Mouse (Mus musculus) thymus, postnatal 0 days (tissue): ENCODE results near the gene Tlr6. TPM values are rescaled to one million over a fixed set of nuclear protein-coding genes. Genes with fewer than 3 reads are reported as not detected.

Source experiments
- DNase-seq: peaks from one replicate; pipeline ENCODE4 v3.0.0-alpha.2; 2015; ENCODE audit warnings: low spot score
- microRNA counts: library from miRNA; unstranded; fragments of <30 nt; microRNA quantifications from one replicate; lab custom pipeline; 2015
- microRNA-seq: library from miRNA; unstranded; fragments of <30 nt; microRNA quantifications from one replicate; pipeline ENCODE4, GENCODE M21; 2016; ENCODE audit warnings: borderline number of aligned reads
- polyA plus RNA-seq: library from polyadenylated mRNA; unstranded; fragments of >200 nt; fragmentation: Nextera tagmentation; extraction: Ambion mirVana; gene quantifications from 2 replicates; pipeline ENCODE4 v1.2.1, GENCODE M21; 2015

Gene Tlr6
- polyA plus RNA-seq, 1 experiment from 2014 or later = 1.0 TPM

DNA sequence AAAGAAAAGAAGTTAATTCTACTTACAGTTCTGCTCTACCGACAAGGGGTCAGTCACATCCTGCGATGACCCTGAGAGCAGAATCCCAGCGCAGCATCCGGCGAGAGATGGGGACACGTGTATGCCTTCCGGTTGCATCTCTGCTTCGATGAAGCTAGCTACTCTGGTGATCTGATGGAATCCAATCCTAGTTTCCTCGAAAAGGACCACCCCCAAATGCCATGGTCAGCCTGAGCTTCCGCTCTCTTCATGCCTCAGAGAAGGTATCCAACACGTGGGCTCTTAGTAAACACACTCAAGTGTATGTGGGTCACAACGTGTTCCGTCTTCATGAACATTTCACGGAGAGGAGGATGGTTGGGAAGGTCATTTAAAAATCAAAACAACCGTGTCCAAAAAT is 27.1 kb downstream of the Tlr6 start:
- no peak for DNase-seq

DNA sequence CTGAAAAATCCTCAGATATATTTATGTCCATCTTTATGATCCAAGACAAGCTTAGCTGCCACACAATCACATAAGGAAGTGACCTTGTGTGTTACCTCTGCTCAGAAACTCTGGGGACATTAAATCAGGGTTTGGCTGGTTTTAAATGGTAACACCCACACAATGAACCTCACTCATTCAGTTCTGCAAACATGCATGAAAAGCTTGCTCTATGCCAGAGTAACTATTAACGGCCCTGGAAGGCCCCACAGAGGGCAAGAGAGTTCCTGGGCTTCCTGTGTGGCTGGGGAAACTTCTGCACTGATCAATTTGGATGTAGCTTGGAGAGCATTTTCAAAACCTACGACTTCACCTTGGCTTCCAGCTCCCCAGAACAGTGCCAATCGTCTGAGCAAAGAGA is 27.7 kb downstream of the Tlr6 start:
- no peak for DNase-seq

DNA sequence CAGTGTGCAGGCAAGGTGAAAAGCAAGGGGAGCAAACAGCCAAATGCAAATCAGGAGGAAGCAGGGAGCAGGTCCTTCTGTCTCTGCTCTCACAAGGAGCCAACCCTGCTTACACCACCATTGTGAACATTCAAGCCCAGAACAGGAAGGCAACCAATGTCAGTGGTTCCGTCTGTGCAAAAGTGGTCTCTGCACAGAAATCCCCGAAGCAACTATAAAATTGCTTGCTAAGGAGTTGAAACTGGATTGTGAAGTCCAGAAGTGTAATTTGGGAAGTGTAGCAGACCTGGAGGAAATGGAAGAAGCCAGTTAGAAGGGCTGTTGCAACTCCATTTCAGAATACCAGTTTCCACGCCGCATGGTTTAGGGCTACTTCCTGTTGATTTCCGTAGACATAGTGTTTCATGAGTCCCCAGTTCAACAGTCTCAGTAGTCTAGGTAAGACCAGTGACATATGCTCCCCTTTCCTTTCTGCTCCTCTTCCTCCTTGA is 37.0 kb downstream of the Tlr6 start:
- DNase-seq = peak; percentile 9

DNA sequence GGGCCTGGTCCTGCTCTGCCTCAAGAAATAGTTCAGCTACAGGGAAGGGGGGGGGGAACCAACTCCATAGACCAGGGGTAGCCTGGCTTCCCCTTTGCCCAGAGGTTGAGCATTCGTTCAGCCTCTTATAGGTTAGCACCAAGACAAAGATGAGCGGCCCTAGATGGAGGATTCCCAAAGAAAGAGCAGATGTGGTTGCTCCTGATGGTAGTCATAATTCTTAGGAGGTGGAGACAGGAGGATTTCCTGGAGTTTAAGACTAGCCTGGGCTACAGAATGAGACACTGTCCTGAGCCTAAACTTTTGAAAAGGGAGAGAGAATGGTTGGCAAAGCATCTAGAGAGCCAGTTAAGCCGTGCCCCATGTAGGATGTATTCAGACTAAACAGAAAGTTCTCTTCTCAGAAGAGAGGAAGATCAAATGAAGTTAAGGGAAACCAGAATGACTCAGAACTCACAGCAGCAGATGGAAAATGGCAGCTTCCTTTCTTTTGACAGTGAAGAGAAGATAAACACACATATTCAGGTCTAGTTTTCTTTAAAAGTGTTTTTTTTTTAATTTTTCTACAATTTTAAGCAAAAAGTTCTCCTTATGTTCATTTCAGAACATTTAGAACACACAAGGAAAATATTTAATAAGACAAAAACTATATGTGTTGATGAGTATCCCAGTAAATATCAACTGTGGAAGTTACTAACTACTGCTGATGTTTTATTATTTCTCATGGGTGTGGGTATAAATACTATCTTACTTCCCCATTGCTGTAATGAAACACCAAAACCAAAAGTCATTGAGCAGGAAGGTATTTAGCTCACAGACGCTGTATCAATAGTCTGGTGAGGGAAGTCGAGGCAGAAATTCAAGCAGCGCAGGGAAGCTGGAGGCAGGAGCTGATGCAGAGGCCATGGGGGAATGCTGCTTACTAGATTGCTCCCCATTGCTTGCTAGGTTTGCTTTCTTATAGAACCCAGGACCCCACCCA is 41.0 kb downstream of the Tlr6 start:
- DNase-seq = peak; percentile 20

DNA sequence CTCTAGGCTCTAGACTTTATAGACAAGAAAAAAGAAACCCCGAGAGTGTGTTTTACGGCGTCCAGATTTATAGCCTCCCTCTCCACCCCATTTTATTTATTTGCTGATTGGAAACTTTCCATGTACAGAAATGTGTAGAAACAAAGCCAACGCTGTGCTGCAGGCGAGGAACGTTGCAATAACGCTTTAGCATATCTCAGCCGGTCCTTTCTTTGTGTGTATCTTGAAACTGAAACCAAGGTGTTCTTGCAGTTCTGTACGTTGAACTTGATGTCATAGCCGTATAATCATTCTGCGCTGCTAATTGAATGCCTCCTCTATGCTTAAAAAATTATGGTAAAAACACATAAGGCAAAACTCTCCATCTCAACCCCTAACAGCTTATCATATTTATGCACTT is 42.2 kb downstream of the Tlr6 start:
- no peak for DNase-seq

DNA sequence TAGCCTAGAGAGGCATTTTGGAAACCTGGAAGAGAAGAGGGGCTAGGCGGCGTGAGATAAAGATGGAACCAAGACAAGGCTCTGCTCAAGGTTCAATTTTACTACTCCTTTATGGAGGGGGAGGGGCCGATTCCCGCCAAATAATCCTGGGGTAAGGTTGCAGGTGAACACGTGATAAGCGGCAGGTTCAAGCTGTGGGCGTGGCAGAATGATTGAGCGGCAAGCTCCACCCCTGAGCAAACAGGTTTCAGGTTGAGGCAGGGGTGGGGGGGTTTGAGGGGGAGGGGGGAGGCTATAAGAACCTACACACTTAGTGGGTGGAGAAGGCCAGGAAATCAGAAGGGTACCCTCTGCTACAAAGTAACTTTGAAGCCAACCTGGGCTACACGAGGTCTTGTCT is 42.7 kb downstream of the Tlr6 start:
- DNase-seq = no peak

DNA sequence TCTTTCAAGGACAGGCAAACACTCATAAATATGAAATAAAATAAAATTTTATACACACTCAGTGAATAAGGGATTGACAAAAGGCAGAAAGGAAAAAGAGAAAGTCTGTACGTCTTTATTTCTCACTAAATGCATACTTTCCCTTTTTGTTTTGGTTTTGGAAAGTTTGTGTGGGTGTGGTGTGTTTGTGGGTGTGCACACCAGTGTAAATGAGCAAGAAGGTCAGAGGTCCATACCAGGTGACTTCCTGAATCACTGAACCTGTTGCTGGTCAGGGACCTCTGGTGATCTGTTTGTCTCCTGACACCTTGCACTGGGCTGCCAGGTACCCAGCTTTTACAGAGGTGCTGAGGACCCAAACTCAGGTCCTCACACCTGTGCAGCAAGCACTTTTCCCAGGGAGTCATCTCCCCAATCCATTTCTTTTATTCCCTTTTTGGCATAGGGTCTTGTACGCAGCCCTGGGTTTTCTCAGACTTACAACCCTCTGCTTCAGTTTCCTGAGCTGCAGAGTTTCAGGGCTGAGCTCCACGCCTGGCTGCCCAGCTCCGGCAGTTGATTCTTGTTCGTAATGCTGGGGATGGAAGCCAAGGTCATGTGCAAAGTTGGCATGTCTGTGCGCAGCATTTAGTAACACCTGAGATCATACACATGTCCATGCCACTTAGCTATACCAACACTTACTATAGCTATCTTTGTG is 51.2 kb downstream of the Tlr6 start:
- no peak for DNase-seq

DNA sequence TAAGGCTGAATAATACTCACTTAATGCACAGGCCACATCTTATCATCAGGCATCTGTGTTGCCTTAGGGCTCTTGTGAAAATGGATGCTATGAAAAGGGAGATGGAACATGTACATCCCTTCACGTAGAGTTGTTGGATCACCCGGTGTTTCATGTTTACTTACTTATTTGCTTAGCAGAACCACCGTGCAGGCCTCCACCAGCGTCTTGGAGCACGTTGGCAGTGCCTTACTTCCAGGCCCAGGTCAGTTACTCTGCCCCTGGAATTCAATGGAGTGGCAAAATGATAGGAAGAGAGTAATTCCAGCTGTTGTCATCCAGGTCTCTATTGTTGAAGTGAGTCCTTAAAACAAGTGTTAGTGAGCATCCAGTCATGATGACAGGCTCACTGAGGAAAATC is 52.0 kb downstream of the Tlr6 start:
- DNase-seq = no peak

DNA sequence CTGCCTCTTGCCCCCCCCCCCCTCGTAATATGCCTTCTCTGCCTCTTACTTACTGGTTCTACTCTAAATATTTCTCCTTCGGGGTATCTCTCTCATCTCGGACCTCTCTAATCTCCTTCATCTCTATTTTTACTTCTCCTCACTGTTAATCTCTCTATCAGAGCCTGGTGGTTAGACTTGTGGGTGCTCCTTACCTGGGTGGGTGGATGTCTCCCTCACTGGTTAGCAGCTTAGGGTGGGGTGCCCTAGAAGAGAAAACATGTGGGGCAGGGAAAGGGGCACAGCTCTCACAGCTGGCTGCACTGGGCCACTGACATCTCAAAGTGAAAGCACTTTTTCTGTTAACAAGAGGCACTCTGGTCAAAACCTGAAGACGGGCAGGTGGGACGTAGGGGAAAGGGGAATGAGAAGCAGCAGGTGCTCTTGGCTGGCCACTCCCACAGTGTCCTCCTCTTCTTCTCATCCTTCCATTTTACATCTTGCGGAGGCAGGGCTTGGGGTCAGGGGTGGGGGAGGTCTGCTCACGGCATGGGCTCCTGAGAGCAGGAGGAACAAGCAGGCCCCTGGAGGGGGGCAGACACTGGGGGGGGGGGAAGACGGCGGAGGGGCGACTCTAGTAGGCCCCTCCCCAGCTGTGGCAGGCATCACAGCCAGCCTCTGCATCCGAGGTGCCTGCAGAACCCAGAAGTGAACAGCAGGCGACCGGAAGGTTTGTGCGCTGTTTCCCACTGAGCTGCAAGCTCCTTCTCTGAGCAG is 54.2 kb downstream of the Tlr6 start:
- DNase-seq = peak; percentile 82

MicroRNAs within 50 kb of the gene (microRNA counts, 519-probe panel; counts per million panel counts)
- 473 counts per million, percentile 71 among the panel's probes with 10 or more counts for microRNA mmu-miR-574-3p (lab: Ali Mortazavi, UCI)
- 473 counts per million, percentile 71 among the panel's probes with 10 or more counts for microRNA mmu-miR-574-5p (lab: Ali Mortazavi, UCI)

Small RNA genes lying within 50 kb of the gene (microRNA-seq; reads per million reads assigned to microRNA genes)
- 64.9 reads per million, percentile 42 among the genes with 10 or more reads in this experiment for gene Mir574

Other genes with a start within 250 kb of the Tlr6 start
- gene Klf3, start 156.7 kb downstream of the Tlr6 start, polyA plus RNA-seq = 81.6 and 112 TPM in 2 replicates
- gene Tlr1, start 26.5 kb downstream of the Tlr6 start, polyA plus RNA-seq = 1.8 and 2.0 TPM in 2 replicates
- 9.5 and 10.3 TPM in 2 replicates for gene Fam114a1, start 10.0 kb upstream of the Tlr6 start, polyA plus RNA-seq
- gene Tmem156, start 132.0 kb upstream of the Tlr6 start, polyA plus RNA-seq = 8.5 and 11.4 TPM in 2 replicates
- gene Klhl5, start 147.4 kb upstream of the Tlr6 start, polyA plus RNA-seq = 9.6 and 10.1 TPM in 2 replicates
- gene Wdr19, start 239.6 kb upstream of the Tlr6 start, polyA plus RNA-seq = 2.9 and 3.1 TPM in 2 replicates